Mouse (Mus musculus) G1E (cell line): Measurements from ENCODE around the gene Fam89a.

ENCODE experiments used
- CTCF ChIP-seq: IDR thresholded peaks from 2 replicates; pipeline ENCODE4 v1.5.1; 2012; ENCODE audit warnings: low read depth, low read length, inconsistent platforms, mixed read lengths
- GATA1 ChIP-seq: IDR thresholded peaks from 2 replicates; pipeline ENCODE4 v1.6.1; 2012; ENCODE audit warnings: borderline replicate concordance, low read length, inconsistent platforms, mixed read lengths
- POLR2AphosphoS5 ChIP-seq: IDR thresholded peaks from 2 replicates; pipeline ENCODE4 v1.6.1; 2012; ENCODE audit warnings: low read depth, low read length, inconsistent platforms; ENCODE audit not compliant: insufficient replicate concordance
- TAL1 ChIP-seq: conservative IDR thresholded peaks from 2 replicates; pipeline ENCODE4 v1.6.1; 2012; ENCODE audit warnings: low read depth, low read length, inconsistent platforms, mixed read lengths

- TF ChIP-seq CTCF (no peak), TAL1 (no peak), GATA1 (no peak), POLR2AphosphoS5 (no peak)
Measured at GRCm38 (mm10) chr8:124782431-124782830, 30.8 kb upstream of the Fam89a start.
